Mouse (Mus musculus): ENCODE measurements around the gene Ccl9. TPM values are rescaled to one million over a fixed set of nuclear protein-coding genes. Genes with fewer than 3 reads are reported as not detected.

The Ccl9 gene
- 1.9 and 4.4 TPM in 2 replicates for polyA plus RNA-seq (2014; fragmentation: Nextera tagmentation; extraction: Ambion mirVana)

GRCm38 (mm10) chr11:83578186-83578760 is at the start of gene Ccl9:
TSS of gene Ccl9 (minus strand) at chr11:83578636.
- H3K9me3 ChIP-seq (ENCODE audit: control insufficient read depth, low read depth, low read length), result no peaks in the 10 kb centered on the region
- H3K27ac ChIP-seq (ENCODE audit: low read length), result no peak within 1 kb of the TSS
- ATAC-seq (ENCODE audit: insufficient number of reproducible peaks, insufficient read depth, low FRiP score, low read depth), result no peak
- H3K4me1 ChIP-seq (ENCODE audit: control insufficient read depth, insufficient read depth, low read length), result no peaks in the 10 kb centered on the region
- no peaks in the 10 kb centered on the region for H3K27me3 ChIP-seq (ENCODE audit: control insufficient read depth, insufficient read depth, low read length)
- WGBS, result 59% methylated on average over 2 of the region's 2 CpGs
- no peak within 1 kb of the TSS for H3K9ac ChIP-seq (replicated peaks; ENCODE audit: low read depth, low read length)
- H3K36me3 ChIP-seq (ENCODE audit: control insufficient read depth, insufficient read depth, low read length), result no peaks in the 10 kb centered on the region
- no peak within 1 kb of the TSS for H3K4me2 ChIP-seq (replicated peaks; ENCODE audit: low read depth, low read length)
- no peak within 1 kb of the TSS for H3K4me3 ChIP-seq (ENCODE audit: low read depth, low read length)

- no peaks in the 10 kb centered on the region for H3K27me3 ChIP-seq (ENCODE audit: control insufficient read depth, insufficient read depth, low read length)
- no peak overlapping the region for H3K4me3 ChIP-seq (ENCODE audit: low read depth, low read length)
- H3K4me2 ChIP-seq (replicated peaks; ENCODE audit: low read depth, low read length), result no peak overlapping the region
- 81% methylated on average over 3 of the region's 3 CpGs for WGBS
- H3K4me1 ChIP-seq (ENCODE audit: control insufficient read depth, insufficient read depth, low read length), result no peaks in the 10 kb centered on the region
- H3K9me3 ChIP-seq (ENCODE audit: control insufficient read depth, low read depth, low read length), result no peaks in the 10 kb centered on the region
- H3K27ac ChIP-seq (ENCODE audit: low read length), result no peak overlapping the region
- no peak overlapping the region for H3K9ac ChIP-seq (replicated peaks; ENCODE audit: low read depth, low read length)
- no peaks in the 10 kb centered on the region for H3K36me3 ChIP-seq (ENCODE audit: control insufficient read depth, insufficient read depth, low read length)
- no peak for ATAC-seq (ENCODE audit: insufficient number of reproducible peaks, insufficient read depth, low FRiP score, low read depth)
These were observed 45.1 kb upstream of the Ccl9 start for GRCm38 (mm10) chr11:83623586-83623985.

GRCm38 (mm10) chr11:83619037-83619436 is 40.6 kb upstream of the Ccl9 start:
- WGBS, result 90% methylated on average over 1 of the region's 1 CpGs

GRCm38 (mm10) chr11:83618238-83618637 is 39.8 kb upstream of the Ccl9 start:
- Histone ChIP-seq H3K4me2 (replicated peaks; ENCODE audit: low read depth, low read length) (no peak overlapping the region), H3K27ac (ENCODE audit: low read length) (no peak overlapping the region), H3K36me3 (ENCODE audit: control insufficient read depth, insufficient read depth, low read length) (no peaks in the 10 kb centered on the region), H3K4me1 (ENCODE audit: control insufficient read depth, insufficient read depth, low read length) (no peaks in the 10 kb centered on the region), H3K27me3 (ENCODE audit: control insufficient read depth, insufficient read depth, low read length) (no peaks in the 10 kb centered on the region), H3K4me3 (ENCODE audit: low read depth, low read length) (no peak overlapping the region), H3K9me3 (ENCODE audit: control insufficient read depth, low read depth, low read length) (no peaks in the 10 kb centered on the region), H3K9ac (replicated peaks; ENCODE audit: low read depth, low read length) (no peak overlapping the region)
- ATAC-seq (ENCODE audit: insufficient number of reproducible peaks, insufficient read depth, low FRiP score, low read depth), result no peak
- 78% methylated on average over 5 of the region's 5 CpGs for WGBS

More at GRCm38 (mm10) chr11:83619037-83619436, 40.6 kb upstream of the Ccl9 start:
- Histone ChIP-seq H3K4me2 (replicated peaks; ENCODE audit: low read depth, low read length) (no peak overlapping the region), H3K36me3 (ENCODE audit: control insufficient read depth, insufficient read depth, low read length) (no peaks in the 10 kb centered on the region), H3K4me1 (ENCODE audit: control insufficient read depth, insufficient read depth, low read length) (no peaks in the 10 kb centered on the region), H3K27ac (ENCODE audit: low read length) (no peak overlapping the region), H3K27me3 (ENCODE audit: control insufficient read depth, insufficient read depth, low read length) (no peaks in the 10 kb centered on the region), H3K4me3 (ENCODE audit: low read depth, low read length) (no peak overlapping the region), H3K9me3 (ENCODE audit: control insufficient read depth, low read depth, low read length) (no peaks in the 10 kb centered on the region), H3K9ac (replicated peaks; ENCODE audit: low read depth, low read length) (no peak overlapping the region)
- ATAC-seq (ENCODE audit: insufficient number of reproducible peaks, insufficient read depth, low FRiP score, low read depth), result no peak

GRCm38 (mm10) chr11:83616586-83616985 is 38.1 kb upstream of the Ccl9 start:
- no peak overlapping the region for H3K4me2 ChIP-seq (replicated peaks; ENCODE audit: low read depth, low read length)
- no peak overlapping the region for H3K9ac ChIP-seq (replicated peaks; ENCODE audit: low read depth, low read length)
- no peak overlapping the region for H3K4me3 ChIP-seq (ENCODE audit: low read depth, low read length)
- H3K4me1 ChIP-seq (ENCODE audit: control insufficient read depth, insufficient read depth, low read length), result no peaks in the 10 kb centered on the region
- no peak overlapping the region for H3K27ac ChIP-seq (ENCODE audit: low read length)
- H3K36me3 ChIP-seq (ENCODE audit: control insufficient read depth, insufficient read depth, low read length), result no peaks in the 10 kb centered on the region
- H3K27me3 ChIP-seq (ENCODE audit: control insufficient read depth, insufficient read depth, low read length), result no peaks in the 10 kb centered on the region
- ATAC-seq (ENCODE audit: insufficient number of reproducible peaks, insufficient read depth, low FRiP score, low read depth), result no peak
- 79% methylated on average over 1 of the region's 1 CpGs for WGBS
- H3K9me3 ChIP-seq (ENCODE audit: control insufficient read depth, low read depth, low read length), result no peaks in the 10 kb centered on the region

GRCm38 (mm10) chr11:83610900-83611299 is 32.5 kb upstream of the Ccl9 start:
- no peaks in the 10 kb centered on the region for H3K9me3 ChIP-seq (ENCODE audit: control insufficient read depth, low read depth, low read length)
- 79% methylated on average over 2 of the region's 2 CpGs for WGBS
- H3K27ac ChIP-seq (ENCODE audit: low read length), result no peak overlapping the region
- no peaks in the 10 kb centered on the region for H3K4me1 ChIP-seq (ENCODE audit: control insufficient read depth, insufficient read depth, low read length)
- no peak for ATAC-seq (ENCODE audit: insufficient number of reproducible peaks, insufficient read depth, low FRiP score, low read depth)
- no peak overlapping the region for H3K4me3 ChIP-seq (ENCODE audit: low read depth, low read length)
- no peak overlapping the region for H3K9ac ChIP-seq (replicated peaks; ENCODE audit: low read depth, low read length)
- H3K36me3 ChIP-seq (ENCODE audit: control insufficient read depth, insufficient read depth, low read length), result no peaks in the 10 kb centered on the region
- no peaks in the 10 kb centered on the region for H3K27me3 ChIP-seq (ENCODE audit: control insufficient read depth, insufficient read depth, low read length)
- H3K4me2 ChIP-seq (replicated peaks; ENCODE audit: low read depth, low read length), result no peak overlapping the region

- no peak overlapping the region for H3K4me2 ChIP-seq (replicated peaks; ENCODE audit: low read depth, low read length)
- ATAC-seq (ENCODE audit: insufficient number of reproducible peaks, insufficient read depth, low FRiP score, low read depth), result no peak
- H3K9me3 ChIP-seq (ENCODE audit: control insufficient read depth, low read depth, low read length), result no peaks in the 10 kb centered on the region
- no peaks in the 10 kb centered on the region for H3K4me1 ChIP-seq (ENCODE audit: control insufficient read depth, insufficient read depth, low read length)
- H3K36me3 ChIP-seq (ENCODE audit: control insufficient read depth, insufficient read depth, low read length), result no peaks in the 10 kb centered on the region
- WGBS, result 32% methylated on average over 1 of the region's 1 CpGs
- H3K27ac ChIP-seq (ENCODE audit: low read length), result no peak overlapping the region
- H3K27me3 ChIP-seq (ENCODE audit: control insufficient read depth, insufficient read depth, low read length), result no peaks in the 10 kb centered on the region
- H3K9ac ChIP-seq (replicated peaks; ENCODE audit: low read depth, low read length), result no peak overlapping the region
- H3K4me3 ChIP-seq (ENCODE audit: low read depth, low read length), result no peak overlapping the region
These were observed 28.0 kb upstream of the Ccl9 start for GRCm38 (mm10) chr11:83606396-83606795.

- H3K36me3 ChIP-seq (ENCODE audit: control insufficient read depth, insufficient read depth, low read length), result no peaks in the 10 kb centered on the region
- ATAC-seq (ENCODE audit: insufficient number of reproducible peaks, insufficient read depth, low FRiP score, low read depth), result no peak
- H3K4me2 ChIP-seq (replicated peaks; ENCODE audit: low read depth, low read length), result no peak overlapping the region
- no peaks in the 10 kb centered on the region for H3K27me3 ChIP-seq (ENCODE audit: control insufficient read depth, insufficient read depth, low read length)
- H3K4me3 ChIP-seq (ENCODE audit: low read depth, low read length), result no peak overlapping the region
- WGBS, result 90% methylated on average over 3 of the region's 3 CpGs
- no peaks in the 10 kb centered on the region for H3K9me3 ChIP-seq (ENCODE audit: control insufficient read depth, low read depth, low read length)
- H3K27ac ChIP-seq (ENCODE audit: low read length), result no peak overlapping the region
- no peak overlapping the region for H3K9ac ChIP-seq (replicated peaks; ENCODE audit: low read depth, low read length)
- H3K4me1 ChIP-seq (ENCODE audit: control insufficient read depth, insufficient read depth, low read length), result no peaks in the 10 kb centered on the region
These were observed 27.1 kb upstream of the Ccl9 start for GRCm38 (mm10) chr11:83605535-83605934.

- 85% methylated on average over 4 of the region's 4 CpGs for WGBS
- ATAC-seq (ENCODE audit: insufficient number of reproducible peaks, insufficient read depth, low FRiP score, low read depth), result no peak
These were observed 26.3 kb upstream of the Ccl9 start for GRCm38 (mm10) chr11:83604698-83605097.

More at GRCm38 (mm10) chr11:83604698-83605097, 26.3 kb upstream of the Ccl9 start:
- Histone ChIP-seq H3K4me1 (ENCODE audit: control insufficient read depth, insufficient read depth, low read length) (no peaks in the 10 kb centered on the region), H3K4me3 (ENCODE audit: low read depth, low read length) (no peak overlapping the region), H3K9ac (replicated peaks; ENCODE audit: low read depth, low read length) (no peak overlapping the region), H3K9me3 (ENCODE audit: control insufficient read depth, low read depth, low read length) (no peaks in the 10 kb centered on the region), H3K36me3 (ENCODE audit: control insufficient read depth, insufficient read depth, low read length) (no peaks in the 10 kb centered on the region), H3K27me3 (ENCODE audit: control insufficient read depth, insufficient read depth, low read length) (no peaks in the 10 kb centered on the region), H3K4me2 (replicated peaks; ENCODE audit: low read depth, low read length) (no peak overlapping the region), H3K27ac (ENCODE audit: low read length) (no peak overlapping the region)
